Mouse (Mus musculus) WW6 (cell line): ENCODE data around the gene Alkbh3.

Experiments
- DNase-seq: peaks from one replicate; pipeline ENCODE4 v3.0.0-alpha.2; 2013; ENCODE audit warnings: low read depth, low spot score

Gene Alkbh3

DNA sequence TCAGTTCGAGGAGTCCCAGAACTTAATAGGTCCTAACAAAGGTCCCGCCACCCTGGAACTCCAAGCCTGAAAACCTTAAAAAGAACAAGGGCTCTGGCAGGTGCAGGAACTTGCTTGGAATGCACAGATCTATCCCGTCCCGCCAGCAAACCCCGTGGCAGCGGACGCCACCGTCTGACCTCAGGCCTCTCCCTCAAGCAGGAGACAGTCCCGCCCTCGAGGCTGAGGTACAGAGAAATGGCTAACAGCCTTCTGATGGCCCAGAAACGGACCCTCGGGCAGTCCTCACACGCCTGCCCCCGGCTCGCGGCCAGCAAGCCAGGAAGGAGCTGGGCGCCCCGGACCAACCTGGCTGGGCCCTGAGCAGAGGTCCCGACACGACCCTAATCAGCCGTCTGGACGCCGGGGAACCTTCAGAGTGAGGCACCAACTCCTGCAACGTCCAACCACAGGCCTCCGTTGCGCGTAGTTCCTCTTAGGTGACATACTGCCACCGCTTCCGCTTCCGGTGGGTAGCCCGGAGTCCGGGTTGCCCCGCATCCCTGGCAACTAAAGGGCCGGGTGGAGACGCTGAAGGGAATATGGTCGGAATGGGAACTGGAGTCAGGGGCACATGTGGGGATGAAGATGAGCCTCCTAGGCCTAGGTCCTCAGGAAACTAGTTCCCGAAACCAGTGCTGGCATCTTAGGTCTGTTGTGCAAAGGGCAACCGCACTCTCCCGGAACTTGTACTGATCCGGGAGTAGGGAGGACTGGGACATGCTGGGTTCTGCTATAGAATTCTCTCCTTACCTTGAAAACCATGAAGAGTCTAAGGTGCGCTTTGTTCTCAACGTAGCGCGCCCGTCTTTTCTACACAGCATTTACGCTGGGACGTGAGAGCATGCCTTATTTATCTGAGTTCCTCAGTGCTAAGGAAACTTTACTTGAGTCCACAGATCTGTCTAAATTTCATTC, at the start of gene Alkbh3:
Alkbh3 (minus strand) TSS at position 473 of the 957 bp plus-strand sequence.
- DNase-seq: peak; percentile 83

DNA sequence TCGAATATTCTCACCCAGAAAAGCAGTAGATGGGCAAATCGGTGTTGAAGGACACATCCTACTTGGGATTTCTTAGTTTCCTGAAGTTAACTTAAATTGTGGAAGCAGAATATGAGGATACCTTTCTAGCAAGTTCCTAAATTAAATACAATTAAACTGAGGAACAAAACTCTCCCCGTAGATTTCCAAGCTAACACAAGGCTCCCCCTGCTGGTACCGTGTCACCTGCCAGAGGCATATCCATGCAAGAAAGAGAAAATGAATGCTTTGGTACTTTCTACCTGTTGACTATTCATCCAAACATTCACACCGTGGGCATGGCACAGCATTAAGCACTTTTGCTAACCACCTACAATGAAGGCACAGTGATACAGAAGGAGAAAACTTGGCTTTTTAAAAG, 48.9 kb upstream of the Alkbh3 start:
- no peak for DNase-seq

DNA sequence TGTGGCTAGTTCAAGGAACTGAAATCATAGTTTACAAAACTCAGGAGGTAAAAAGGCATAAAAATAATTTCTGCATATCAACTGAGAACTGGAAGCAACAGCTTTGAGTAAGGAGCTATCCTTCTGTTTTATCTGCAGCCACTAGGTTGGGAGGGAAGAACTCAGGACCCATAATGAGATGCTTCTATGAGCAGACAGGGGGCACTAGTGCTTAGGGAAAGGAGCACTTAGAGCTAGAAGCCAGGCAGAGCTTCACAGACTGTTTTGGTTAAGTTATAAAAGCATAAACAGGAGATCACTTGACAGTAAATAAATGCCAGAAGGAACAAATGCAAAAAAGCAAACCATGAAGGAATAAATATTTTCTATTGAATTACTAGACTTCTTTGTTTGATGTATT, 44.2 kb upstream of the Alkbh3 start:
- DNase-seq: no peak

DNA sequence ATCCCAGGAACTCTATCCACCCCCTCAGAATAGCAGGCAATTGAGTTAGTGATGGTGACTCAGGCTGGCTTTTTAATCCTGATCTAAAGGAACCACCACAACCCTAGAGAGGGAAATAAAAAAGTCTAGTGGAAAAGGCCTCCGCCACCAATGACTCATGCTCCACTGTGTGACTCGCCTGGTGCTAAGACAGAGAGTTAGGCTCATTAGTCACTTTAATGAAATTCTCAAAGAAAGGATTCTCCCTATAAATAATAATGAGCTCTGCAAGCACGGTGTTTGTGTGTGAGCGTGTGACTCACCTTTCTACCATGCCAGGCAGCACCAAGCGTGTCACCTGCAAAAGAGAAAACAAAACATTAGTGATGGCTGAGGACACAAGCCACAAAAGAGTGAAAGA, 41.3 kb upstream of the Alkbh3 start:
- DNase-seq: no peak

DNA sequence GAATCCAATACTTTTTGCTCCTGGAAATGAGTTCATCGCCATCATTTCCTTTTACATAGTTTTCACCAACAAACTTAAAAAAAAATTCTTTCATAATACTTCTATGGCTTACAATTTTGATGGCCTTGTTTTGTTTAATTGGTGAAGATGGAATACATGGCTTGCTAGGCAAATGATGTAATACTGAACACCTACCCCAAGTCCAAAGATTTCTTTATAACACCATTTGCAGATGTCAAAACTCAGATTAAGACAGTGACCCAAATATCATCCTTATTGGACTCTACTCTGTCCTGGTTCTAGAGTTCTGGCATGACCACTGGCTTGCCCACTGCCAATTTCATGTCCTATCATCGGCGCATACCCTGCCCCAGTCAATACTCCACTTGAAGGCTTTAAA, 40.3 kb upstream of the Alkbh3 start:
- DNase-seq: no peak

DNA sequence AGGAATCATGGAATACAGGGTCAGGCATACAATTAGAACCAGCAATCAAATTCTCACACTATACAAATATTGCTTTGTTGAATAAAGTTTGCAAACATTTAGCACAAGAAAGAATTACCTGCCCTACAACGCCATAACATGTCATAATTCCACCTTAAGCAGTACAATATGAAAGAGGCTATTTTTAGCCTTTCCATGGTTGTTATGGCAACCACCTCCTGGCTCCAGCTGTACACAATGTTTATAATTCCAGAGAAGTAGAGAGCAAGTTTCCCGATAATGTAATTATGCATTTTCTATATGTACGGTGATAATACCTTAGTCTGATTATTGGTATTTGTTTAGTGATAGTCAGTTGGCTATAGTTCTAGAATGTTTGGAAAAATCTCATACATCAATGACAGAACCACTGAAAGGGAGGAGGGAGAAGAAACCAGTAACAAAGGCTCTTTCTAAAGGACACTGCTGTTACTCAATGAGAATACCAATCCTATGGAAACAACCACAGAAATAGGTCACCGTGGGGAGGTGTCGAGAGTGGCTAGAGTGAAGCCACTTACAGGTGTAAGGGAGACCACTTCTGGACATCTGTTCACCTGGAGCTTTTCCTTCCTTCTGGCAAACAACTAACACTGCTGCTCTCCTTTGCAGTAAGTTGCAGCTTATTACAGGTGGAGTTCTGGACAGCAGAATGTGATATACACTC, 39.0 kb upstream of the Alkbh3 start:
- no peak for DNase-seq

DNA sequence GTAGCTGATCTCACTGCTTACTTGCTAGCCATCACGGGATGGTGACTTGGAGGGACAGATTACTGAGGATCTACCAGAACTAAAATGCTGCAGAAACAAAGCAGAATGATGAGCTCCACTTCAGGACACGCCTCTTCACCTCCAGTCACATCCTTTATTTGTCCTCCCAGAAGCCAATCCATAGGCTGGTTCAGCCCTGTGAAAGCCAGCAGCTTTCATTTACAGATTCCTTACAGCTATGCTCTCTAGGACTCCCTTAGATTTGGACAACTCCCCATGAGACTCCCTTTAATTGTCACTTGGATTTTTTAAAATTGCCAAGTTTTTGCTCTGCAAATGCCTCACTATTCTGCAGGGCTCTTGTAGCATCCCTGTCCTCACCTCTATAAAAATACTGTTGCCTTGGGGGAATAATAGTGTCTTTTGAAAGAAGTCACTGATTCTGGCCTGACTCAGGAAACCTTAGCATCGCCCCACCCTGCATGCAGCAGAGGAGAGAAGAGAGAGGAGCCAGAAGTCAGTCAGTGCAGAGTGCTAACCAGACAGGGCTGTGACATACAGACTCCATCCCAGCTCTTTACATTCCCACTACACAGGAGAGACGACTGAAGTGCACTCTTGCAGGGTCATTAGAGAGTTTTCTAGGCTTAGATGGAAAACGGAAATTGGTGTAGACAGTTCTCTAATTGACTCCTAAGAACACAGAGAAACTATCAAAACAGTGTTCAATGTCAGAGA, 38.3 kb upstream of the Alkbh3 start:
- DNase-seq: no peak

DNA sequence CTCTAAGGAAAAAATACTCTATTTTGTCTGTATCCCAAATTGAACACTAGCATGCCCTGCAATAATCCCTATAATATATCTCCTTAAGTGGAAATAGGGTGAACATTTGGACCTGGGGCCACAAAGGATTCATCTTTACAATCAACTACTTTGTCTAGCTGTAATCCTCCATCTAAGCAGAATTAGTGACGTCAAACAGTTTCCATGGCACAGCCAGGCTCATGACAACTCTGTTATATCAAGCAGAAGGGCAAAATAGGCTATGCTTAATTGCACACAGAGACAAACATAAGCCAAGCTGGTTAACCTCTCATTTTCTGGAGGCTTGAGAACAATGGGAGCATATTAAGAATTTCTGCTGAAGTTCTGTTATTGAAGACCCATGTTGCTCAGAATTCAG, 37.7 kb upstream of the Alkbh3 start:
- DNase-seq: no peak

DNA sequence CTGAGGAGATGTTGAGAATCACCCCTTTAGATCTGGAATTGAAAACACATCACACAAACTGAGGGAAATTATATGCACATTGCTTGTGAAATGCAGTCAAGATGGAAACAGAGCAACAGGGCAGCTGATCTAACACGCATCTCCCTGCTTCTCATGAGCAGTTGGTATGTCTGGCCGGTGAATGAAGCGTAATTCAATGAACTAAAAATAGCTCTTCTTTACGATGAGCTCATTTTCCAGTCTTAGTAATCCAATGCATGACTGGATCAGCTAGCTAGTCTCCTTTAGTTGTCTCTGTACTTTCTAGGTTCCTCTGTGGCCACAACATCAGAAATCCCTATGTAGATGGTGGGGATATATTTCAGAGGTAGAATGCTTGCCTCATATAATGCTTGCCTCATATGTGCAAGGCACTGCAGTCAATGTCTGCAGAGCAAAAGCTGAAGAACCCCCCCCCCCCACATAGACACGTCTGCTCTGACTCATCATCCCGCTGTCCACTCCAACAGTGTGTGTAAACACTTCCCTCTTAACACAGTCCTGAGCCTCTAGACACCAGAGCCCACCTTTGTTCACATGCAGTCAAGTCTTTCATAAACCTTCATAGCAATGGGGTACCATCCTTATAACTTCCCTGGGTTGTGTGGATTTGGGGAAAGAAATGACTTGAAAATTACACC, 34.9 kb upstream of the Alkbh3 start:
- DNase-seq: no peak

DNA sequence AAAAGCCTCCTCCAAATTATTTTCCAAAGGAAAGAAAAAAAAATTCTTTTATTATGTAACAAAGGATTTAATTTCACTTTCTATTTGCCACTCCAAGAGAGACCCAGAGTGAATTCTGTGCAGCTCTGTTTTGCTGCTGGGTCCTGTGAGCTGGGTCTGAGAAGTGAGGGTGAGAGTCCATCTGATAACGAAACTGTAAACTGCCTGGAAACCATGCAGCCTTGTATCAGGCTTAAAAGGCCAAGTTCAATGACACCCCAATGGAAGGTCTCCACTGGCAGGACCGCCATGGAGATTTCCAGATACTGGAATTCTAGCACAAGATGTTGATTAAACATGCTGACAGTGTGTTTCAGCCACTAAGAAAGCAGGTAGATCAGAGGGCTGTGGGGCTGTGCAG, 33.6 kb upstream of the Alkbh3 start:
- DNase-seq: no peak

DNA sequence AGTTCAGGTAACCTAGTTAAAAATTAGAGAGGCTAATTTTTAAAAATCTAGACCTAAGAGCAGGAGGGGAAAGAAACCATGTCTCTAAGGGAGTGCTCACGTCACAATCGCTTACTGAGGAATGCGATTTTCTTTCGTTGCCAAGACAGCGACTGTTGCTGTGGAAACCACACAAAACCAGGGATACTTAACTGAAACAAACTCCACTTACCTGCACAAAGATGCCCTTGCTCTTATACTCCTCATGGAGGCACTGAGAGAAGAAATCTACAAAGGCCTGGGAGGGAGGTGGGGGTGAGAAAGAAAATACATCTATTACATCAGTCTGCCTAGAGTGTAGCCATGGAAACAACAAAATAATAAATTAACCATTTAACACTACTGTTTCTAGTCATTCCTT, 33.1 kb upstream of the Alkbh3 start:
- DNase-seq: no peak

DNA sequence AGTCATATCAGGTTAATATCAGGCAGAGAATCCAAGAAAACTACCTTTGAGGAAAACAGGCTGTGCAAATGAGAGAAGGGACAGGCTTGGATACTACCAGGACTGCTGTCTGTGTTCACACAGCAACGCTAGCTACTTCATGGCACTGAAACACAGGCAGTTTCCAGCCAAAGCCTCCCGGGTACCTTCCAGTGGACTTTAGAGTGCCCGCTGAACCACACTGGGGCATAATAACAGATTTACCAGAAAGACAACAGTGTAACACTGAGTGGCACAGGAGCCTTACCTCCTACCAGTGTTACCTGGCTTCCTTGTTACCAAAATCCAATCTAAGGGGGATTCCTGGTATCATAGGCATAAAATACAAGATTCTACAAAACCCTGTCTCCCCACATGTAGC, 31.9 kb upstream of the Alkbh3 start:
- DNase-seq: no peak

DNA sequence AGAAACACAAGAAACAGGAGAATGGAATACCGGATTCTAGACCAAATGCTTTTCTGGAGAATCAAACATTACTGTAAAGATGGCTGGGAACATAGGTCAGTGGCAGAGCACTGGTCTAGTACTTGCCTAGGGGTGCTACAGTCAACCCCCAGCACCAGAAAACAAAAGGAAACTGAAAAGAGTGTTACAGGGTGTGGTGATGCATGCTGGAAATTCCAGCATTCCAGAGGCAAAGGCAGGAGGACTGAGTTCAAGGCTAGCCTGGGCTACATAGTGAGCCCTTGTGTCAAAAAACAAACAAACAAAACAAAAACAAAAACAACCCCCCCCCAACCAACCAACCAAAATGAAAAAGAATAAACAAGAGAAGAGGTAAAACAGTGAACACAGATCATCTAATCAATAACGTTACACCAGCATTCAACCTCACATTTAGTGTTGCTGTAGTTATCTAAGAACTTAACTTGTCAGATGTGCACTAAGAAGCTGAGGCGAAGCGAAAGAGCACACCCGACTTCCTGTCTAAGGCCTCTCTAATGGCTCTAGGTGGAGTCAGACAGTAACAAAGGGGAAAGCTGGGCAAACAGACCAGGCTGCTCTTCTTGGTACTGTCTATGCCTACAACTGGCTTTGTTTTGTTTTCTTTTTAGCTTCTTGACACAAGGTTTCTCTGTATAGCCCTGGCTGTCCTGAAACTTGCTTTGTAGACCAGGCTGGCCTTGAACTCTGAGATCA, 30.0 kb upstream of the Alkbh3 start:
- DNase-seq: peak; percentile 24

DNA sequence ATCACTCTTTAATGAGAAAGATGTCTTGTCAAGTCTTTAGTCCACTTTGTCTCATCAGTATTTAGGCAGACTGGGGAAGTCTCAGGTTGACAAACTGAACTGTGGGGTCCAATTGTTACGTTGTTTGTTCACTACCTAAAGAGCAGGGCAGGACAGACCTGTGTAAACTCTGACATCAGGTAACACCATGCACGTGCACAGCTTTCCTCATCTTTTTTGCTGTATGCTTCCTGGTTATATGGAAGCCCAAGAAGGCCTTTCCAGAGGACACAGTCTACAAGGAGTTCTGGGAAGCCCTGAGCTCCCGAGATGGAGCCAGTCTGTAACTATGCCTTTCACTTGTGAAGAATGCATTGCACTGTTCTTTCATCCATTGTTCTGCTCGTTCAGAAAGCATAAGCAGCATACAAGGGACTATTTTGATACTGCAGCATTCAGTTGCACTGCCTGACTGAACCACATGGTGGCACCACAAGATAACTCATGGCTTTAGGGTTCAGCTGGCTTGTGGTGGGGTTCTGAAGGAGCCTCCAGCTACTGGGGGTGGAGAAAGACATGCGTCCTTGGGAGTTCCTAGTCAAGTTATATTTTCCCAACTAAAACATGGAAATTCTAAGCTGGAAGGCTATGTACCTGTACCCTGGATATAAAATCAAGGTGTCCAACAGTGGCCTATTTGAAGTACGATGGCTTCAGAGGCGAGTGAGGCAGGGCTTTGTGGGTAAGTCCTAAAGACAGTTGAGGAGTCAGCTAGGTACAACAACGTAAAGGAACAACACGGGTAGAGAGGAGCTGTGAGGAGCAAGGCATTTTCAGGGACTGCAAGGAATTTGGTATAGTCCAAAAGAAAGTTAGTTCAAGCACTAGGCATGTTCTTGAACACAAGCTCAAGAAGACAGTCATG, 25.1 kb upstream of the Alkbh3 start:
- DNase-seq: no peak

DNA sequence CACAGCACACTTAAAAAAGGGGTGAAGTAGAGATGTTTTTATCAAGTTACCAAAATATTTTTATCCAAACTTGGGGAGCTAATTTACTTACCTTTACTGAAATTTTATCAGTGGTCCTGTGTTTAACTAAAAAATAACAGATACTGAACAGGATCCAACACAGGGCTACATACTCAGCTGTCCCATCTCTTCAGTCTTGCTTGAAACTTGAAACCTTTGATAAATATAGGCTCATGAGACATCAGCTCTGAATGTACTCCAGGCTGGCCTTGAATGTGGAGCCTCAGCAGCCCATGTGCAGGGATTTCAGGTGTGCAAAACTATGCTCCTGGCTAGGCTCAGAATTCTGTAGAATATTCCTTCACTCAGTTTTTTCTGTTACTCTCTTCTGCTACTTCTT, 20.0 kb upstream of the Alkbh3 start:
- DNase-seq: no peak

DNA sequence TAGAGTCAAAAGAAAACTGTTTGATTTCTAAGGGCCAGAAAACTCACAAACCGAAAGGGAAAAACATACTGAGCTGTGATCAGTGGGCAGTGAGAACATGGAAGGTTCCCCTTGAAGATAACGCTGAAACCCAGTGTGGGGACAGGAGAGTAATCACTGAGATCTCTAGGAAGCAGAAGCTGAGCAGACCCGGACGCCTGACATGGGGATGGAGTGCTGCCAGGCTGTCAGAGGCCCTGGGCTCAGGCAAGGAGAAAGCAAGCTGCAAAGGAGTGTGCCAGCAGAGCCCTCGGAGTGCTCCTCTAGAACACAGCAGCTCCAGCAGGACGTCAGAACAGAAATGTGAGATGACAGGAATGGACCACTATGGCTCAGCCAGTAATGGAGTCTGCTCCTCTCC, 14.0 kb upstream of the Alkbh3 start:
- no peak for DNase-seq

DNA sequence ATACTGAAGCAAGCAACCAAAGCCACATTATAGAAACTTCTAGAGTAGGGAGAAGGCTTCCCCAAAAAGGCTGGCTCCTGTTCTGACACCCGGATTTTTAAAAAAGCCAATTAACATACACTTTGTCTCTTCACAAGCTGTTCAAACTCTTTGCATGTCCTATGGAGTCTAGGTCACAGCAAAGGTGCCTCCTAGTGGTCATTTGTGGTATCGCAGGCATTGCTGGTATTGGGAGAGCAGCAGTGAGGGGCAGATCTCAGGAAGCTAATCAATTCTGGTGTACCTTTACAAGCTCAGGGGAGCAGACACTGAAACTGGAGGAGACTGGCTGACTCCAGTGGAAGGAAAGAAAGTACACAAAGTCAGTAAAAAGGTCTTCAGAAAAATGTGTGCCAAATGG, 8.3 kb downstream of the Alkbh3 start:
- DNase-seq: peak; percentile 43

DNA sequence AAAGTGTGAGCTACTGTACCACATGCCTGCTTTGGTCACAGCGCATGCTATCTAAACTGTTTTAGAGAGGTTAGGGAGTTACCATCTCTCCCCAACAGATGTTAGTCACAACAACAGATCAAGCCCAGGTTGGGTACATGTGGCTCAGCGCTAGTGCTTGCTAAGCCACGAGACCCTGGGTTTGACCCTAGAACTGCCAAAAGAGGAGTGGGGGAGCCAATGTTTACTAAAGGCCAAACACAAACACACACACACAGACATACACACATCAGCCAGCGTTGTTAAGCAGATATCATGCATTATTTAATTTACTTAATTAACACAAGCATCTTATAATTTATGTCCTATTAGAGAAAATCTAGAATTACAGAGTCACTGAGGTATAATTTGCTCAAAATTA, 8.7 kb downstream of the Alkbh3 start:
- DNase-seq: no peak

DNA sequence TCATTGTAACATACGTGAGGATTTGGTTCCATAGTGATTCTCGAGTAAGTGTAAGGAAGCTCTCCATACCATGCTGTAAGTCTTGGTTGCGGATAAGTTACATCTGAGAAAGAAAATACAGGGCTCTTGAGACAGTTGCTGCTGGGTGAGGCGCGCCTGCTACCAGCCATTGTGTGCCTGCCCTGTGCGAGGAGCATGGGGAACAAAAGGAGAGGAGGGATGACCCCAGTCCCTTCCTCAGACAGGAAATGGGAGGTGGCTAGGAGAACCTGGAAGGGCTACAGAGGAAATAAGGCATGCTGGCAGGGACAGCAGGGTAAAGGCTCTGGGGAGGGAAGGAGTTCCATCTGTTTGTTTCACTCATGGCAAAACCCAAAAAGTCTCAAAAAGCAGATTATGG, 9.2 kb downstream of the Alkbh3 start:
- DNase-seq: no peak

DNA sequence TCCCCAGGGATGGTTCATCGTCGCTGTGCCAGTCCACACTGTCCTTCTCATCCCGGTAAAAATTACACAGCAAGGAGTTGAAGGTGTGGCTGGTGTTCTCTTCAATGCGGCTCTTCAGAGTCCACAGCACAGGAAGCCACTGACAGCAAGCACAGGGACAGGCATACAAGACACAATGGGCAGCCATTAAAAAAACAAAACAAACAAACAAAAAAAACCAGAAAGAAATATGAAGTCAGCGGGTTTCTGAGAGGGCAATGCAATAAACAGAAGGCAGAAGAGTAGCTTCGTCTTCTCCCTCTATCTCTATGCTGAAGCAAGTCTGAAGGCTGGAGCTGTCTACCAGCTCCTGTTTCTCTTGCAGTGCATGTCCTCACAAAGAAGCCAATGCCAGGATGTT, 14.4 kb downstream of the Alkbh3 start, which contains the start of gene Gm27027:
Gm27027 (minus strand) TSS at position 101 of the 400 bp plus-strand sequence.
- DNase-seq: no peak
